Mouse (Mus musculus) Patski (cell line): ENCODE results near the gene Dus3l. TPM values are rescaled to one million over a fixed set of nuclear protein-coding genes. Genes with fewer than 3 reads are reported as not detected.

Experiments
- ATAC-seq: fragments of 100-300 bp; one replicate; pipeline ENCODE4 v1.8.0; 2021
- CTCF ChIA-PET: fragments of 350-600 bp; sonication (Branson Sonifier 250); formaldehyde crosslinking; loops from one replicate; lab custom pipeline; 2022; ENCODE audit warnings: inconsistent platforms; lab: Charles Lee
- POLR2A ChIA-PET: fragments of 350-600 bp; sonication (Branson Sonifier 250); formaldehyde crosslinking; loops from one replicate; lab custom pipeline; 2022; ENCODE audit warnings: antibody characterized with exemption, inconsistent platforms; lab: Charles Lee
- DNase-seq: peaks from one replicate; pipeline ENCODE4 v3.0.0-alpha.2; 2011; ENCODE audit warnings: low read depth, low spot score
- H3K27me3 ChIP-seq: fragments of 371-371 bp; one replicate; pipeline ENCODE4 v1.5.1; 2021
- CTCF ChIP-seq: fragments of 100-300 bp; IDR thresholded peaks from one replicate; pipeline ENCODE4 v1.5.1; 2021
- in situ Hi-C: fragments of 300-500 bp; cut with MboI; formaldehyde crosslinking; loops from 3 replicates; pipeline ENCODE4 v1.11.1; 2018; ENCODE audit warnings: low pct_unique_long_range_greater_than_20kb, mixed read lengths
- polyA plus RNA-seq: library from polyadenylated mRNA; unstranded; gene quantifications from one replicate; pipeline ENCODE4 v1.2.3, GENCODE M21; 2021

Dus3l gene
- polyA plus RNA-seq, 1 experiment from 2014 or later: 50.5 TPM

- no peaks in the 10 kb centered on the region for H3K27me3 ChIP-seq
- ChIA-PET CTCF (no interaction called here), POLR2A (no interaction called here)
- ATAC-seq (no peak), DNase-seq (no peak)
- TF ChIP-seq CTCF: no peak
- in situ Hi-C loops: no loop called here
These were observed 53.6 kb downstream of the Dus3l start for GRCm38 (mm10) chr17:56818067-56818636.

- H3K27me3 ChIP-seq: no peaks in the 10 kb centered on the region
- ChIA-PET CTCF (interaction anchor here (1.2 kb wide), 1 partner anchor 8 kb away, joined by 3 read pairs; no protein-coding TSS in a partner anchor), POLR2A (interaction anchor here (0.6 kb wide), 1 partner anchor 244 kb away, joined by 5 read pairs; no protein-coding TSS in a partner anchor)
- DNase-seq (no peak), ATAC-seq (no peak)
- TF ChIP-seq CTCF: no peak
- in situ Hi-C loops: no loop called here
These were observed 54.5 kb downstream of the Dus3l start for GRCm38 (mm10) chr17:56819032-56819545.

Other genes starting within 250 kb of the Dus3l start
- 1.5 TPM for gene Gm20219, start 210.4 kb upstream of the Dus3l start, polyA plus RNA-seq
- gene Safb2, start 180.2 kb upstream of the Dus3l start, polyA plus RNA-seq: 127 TPM
- 159 TPM for gene Safb, start 179.9 kb upstream of the Dus3l start, polyA plus RNA-seq
- 323 TPM for gene 2410015M20Rik, start 155.0 kb upstream of the Dus3l start, polyA plus RNA-seq
- 1,365 TPM for gene Rpl36, start 151.3 kb upstream of the Dus3l start, polyA plus RNA-seq
- 193 TPM for gene Lonp1, start 137.9 kb upstream of the Dus3l start, polyA plus RNA-seq
- 0.35 TPM for gene Catsperd, start 136.6 kb upstream of the Dus3l start, polyA plus RNA-seq
- 85.8 TPM for gene Ranbp3, start 91.5 kb upstream of the Dus3l start, polyA plus RNA-seq
- 272 TPM for gene Ndufa11, start 47.0 kb upstream of the Dus3l start, polyA plus RNA-seq
- gene Vmac, start 46.7 kb upstream of the Dus3l start, polyA plus RNA-seq: 25.6 TPM
- 7.1 TPM for gene Nrtn, start 7.2 kb upstream of the Dus3l start, polyA plus RNA-seq
- 0.89 TPM for gene Prr22, start 5.5 kb downstream of the Dus3l start, polyA plus RNA-seq
- 7.7 TPM for gene Rfx2, start 66.3 kb downstream of the Dus3l start, polyA plus RNA-seq
- gene Acsbg2, start 109.7 kb downstream of the Dus3l start, polyA plus RNA-seq: not detected
- not detected for gene 1700061G19Rik, start 110.7 kb downstream of the Dus3l start, polyA plus RNA-seq
- 55.0 TPM for gene Mllt1, start 170.7 kb downstream of the Dus3l start, polyA plus RNA-seq
- not detected for gene Acer1, start 217.4 kb downstream of the Dus3l start, polyA plus RNA-seq
- 113 TPM for gene Clpp, start 225.5 kb downstream of the Dus3l start, polyA plus RNA-seq
- 47.7 TPM for gene Alkbh7, start 232.6 kb downstream of the Dus3l start, polyA plus RNA-seq
- 1.7 TPM for gene Pspn, start 235.3 kb downstream of the Dus3l start, polyA plus RNA-seq
- gene Gtf2f1, start 246.5 kb downstream of the Dus3l start, polyA plus RNA-seq: 104 TPM
- gene Gm17949, start 246.7 kb downstream of the Dus3l start, polyA plus RNA-seq: not detected